Mouse (Mus musculus): ENCODE results near the gene Hnrnpl. TPM values are rescaled to one million over a fixed set of nuclear protein-coding genes. Genes with fewer than 3 reads are reported as not detected.

Gene Hnrnpl
- polyA plus RNA-seq, 1 experiment from 2014 or later: 336 TPM

DNA sequence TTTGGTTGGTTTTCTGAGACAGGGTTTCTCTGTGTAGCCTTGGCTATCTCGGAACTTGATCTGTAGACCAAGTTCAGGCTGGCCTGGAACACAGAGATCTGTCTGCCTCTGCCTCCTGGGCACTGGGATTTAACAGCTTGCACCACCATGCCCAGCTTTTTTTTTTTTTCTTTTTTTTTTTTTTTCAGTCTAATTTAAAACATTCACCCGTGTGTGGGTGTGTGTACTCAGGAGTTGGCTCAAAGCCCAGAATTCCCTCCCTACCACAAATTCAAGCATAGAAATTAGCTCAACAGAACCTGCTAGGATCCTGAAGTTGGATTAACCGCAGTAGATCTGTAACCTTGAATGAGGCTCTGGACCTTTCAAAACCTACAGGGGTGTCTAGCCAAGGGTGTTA is 19.0 kb downstream of the Hnrnpl start:
- Histone ChIP-seq H3K9me3 (peaks cover 6% of the 10 kb centered on the region; the same call in 1 of the 2 replicates), H3K36me3 (replicated peaks) (peaks cover 42% of the 10 kb centered on the region), H3K4me1 (peaks cover 17% of the 10 kb centered on the region), H3K27me3 (ENCODE audit: poor library complexity, severe bottlenecking) (no peaks in the 10 kb centered on the region), H3K4me3 (no peak overlapping the region), H3K27ac (no peak overlapping the region)
- 89% methylated on average over 3 of the region's 3 CpGs for WGBS
- DNase-seq (ENCODE audit: extremely low spot score, low spot score): no peak

DNA sequence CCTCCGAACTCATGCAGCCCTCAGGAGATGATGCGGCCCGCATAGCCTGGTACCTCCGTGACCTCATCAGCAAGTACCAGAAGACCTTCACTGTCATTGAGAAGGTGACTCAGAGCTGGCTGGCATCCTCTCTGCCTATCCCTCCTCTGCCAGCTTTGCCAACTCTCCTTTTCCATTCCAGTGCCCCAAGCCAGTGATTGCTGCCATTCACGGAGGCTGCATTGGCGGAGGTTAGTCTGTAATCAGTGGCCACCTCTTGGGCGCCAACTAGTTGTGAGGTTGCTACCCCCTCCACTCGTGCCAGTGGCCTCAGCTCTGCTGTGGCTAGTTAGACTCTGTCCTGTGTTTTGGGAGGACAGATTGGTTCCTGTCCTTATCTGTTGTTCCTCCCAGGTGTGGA is 21.5 kb downstream of the Hnrnpl start:
- H3K4me3 ChIP-seq: no peak overlapping the region
- peaks cover 31% of the 10 kb centered on the region for H3K36me3 ChIP-seq (replicated peaks)
- peaks cover 13% of the 10 kb centered on the region for H3K4me1 ChIP-seq
- 95% methylated on average over 8 of the region's 8 CpGs for WGBS
- H3K27ac ChIP-seq: no peak overlapping the region
- H3K9me3 ChIP-seq: peaks cover 6% of the 10 kb centered on the region; the same call in 1 of the 2 replicates
- no peaks in the 10 kb centered on the region for H3K27me3 ChIP-seq (ENCODE audit: poor library complexity, severe bottlenecking)
- no peak for DNase-seq (ENCODE audit: extremely low spot score, low spot score)

DNA sequence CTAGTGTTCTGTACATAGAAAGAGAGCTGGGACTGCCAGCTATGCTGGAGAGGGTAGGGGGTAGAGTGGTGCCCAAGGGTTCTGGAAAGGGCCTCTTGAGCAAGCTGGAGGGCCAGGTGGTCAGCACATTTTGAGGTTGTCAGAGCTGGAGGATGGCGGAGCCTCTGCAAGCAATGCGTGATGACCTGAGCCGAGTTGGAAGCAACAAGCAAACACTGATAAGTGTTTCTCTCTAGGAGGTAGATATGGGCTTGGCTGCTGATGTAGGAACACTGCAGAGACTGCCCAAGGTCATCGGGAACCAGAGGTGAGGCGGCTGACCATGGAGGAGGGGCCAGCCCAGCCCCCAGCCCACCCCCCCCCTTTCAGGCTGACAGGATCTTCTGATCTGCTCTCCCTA is 22.6 kb downstream of the Hnrnpl start:
- H3K9me3 ChIP-seq: peaks cover 6% of the 10 kb centered on the region; the same call in 1 of the 2 replicates
- DNase-seq (ENCODE audit: extremely low spot score, low spot score): no peak
- H3K36me3 ChIP-seq (replicated peaks): peaks cover 31% of the 10 kb centered on the region
- H3K4me1 ChIP-seq: peaks cover 5% of the 10 kb centered on the region
- no peak overlapping the region for H3K4me3 ChIP-seq
- H3K27ac ChIP-seq: no peak overlapping the region
- no peaks in the 10 kb centered on the region for H3K27me3 ChIP-seq (ENCODE audit: poor library complexity, severe bottlenecking)
- 90% methylated on average over 5 of the region's 5 CpGs for WGBS

DNA sequence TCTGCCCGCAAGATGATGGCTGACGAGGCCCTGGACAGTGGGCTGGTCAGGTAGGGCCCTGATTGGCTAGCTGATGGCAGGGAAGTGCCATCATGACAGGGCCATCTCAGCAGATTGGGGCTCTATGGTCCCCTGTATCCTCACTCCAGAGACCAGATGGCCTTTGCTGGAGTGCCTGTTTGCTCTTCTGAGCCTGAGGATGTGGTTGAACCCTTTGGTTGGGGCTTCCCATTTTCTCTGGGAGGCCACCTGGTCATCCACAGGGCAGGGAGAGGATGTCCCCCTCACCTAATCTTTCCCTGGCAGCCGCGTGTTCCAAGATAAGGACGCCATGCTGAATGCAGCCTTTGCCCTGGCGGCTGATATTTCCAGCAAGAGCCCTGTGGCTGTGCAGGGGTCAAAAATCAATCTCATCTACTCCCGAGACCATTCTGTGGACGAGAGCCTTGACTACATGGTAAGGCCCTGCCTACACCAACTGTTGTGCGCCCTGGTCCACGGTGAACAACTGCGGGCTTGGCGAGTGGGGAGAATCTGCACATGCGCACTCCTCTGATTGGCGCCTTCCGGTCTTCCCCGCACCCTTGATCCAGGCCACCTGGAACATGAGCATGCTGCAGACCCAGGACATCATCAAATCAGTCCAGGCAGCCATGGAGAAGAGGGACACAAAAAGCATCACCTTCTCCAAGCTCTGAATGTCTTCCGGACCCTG is 23.2 kb downstream of the Hnrnpl start:
- no peaks in the 10 kb centered on the region for H3K27me3 ChIP-seq (ENCODE audit: poor library complexity, severe bottlenecking)
- no peak overlapping the region for H3K4me3 ChIP-seq
- no peaks in the 10 kb centered on the region for H3K4me1 ChIP-seq
- H3K9me3 ChIP-seq: peaks cover 6% of the 10 kb centered on the region; the same call in 1 of the 2 replicates
- WGBS: 91% methylated on average over 17 of the region's 17 CpGs
- no peak for DNase-seq (ENCODE audit: extremely low spot score, low spot score)
- peaks cover 31% of the 10 kb centered on the region for H3K36me3 ChIP-seq (replicated peaks)
- H3K27ac ChIP-seq: no peak overlapping the region

DNA sequence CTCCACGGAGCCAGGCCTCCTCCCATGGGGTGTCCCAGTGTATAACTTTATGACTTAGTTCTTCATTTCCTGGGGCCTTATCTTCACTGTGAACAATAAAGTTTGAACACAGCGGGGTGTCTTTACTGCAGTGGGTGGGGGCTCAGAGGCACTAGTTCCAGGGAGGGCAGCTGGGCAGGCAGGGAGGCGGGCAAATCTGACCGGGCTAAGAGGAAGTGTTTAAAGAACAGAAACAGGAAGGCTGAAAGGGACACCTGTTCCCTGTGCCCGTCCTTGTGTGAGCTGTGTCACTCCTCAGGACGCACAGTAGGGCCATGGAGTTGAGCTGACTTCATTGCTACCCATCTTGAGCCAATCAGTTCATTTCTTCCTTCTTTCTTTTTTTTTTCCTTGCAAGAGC is 23.8 kb downstream of the Hnrnpl start:
- Histone ChIP-seq H3K4me1 (no peaks in the 10 kb centered on the region), H3K36me3 (replicated peaks) (peaks cover 31% of the 10 kb centered on the region), H3K9me3 (peaks cover 6% of the 10 kb centered on the region; the same call in 1 of the 2 replicates), H3K27me3 (ENCODE audit: poor library complexity, severe bottlenecking) (no peaks in the 10 kb centered on the region), H3K4me3 (no peak overlapping the region), H3K27ac (no peak overlapping the region)
- DNase-seq (ENCODE audit: extremely low spot score, low spot score): no peak
- WGBS: 88% methylated on average over 6 of the region's 6 CpGs

DNA sequence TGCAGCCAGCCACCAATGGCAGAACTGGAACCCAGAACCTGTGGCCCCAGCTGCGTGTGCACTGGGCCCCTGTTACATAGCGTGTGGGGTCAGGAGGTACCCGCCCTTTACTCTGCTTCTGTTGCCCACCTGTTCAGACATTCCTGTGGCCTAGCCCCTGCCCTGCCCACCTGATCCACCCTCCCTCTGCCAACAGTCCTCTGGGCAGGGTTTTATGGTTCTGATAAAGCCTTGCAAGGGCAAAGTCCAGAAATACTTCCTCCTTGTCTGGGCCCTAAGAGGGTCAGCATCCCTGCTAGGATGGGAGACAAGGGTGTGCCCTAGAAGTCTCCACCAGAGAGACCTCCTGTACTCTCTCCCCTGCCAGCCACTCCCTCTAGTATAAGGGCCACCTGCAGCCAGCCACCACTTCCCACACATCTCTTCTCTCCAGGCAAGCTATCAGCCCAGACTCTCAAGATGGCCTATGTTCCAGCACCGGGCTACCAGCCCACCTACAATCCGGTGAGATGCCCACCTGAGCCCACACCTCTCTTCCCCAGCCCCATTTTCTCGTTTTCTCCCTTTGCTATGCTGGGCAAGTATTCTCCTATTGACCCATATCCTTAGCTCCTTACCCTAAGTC is 25.5 kb downstream of the Hnrnpl start, which contains the start of gene Lgals4:
TSS of gene Lgals4 (plus strand) at position 132 of the 625 bp plus-strand sequence.
- H3K36me3 ChIP-seq (replicated peaks): peaks cover 31% of the 10 kb centered on the region
- WGBS: 85% methylated on average over 6 of the region's 6 CpGs
- no peak within 1 kb of the TSS for H3K27ac ChIP-seq
- no peaks in the 10 kb centered on the region for H3K4me1 ChIP-seq
- H3K4me3 ChIP-seq: no peak within 1 kb of the TSS
- H3K27me3 ChIP-seq (ENCODE audit: poor library complexity, severe bottlenecking): no peaks in the 10 kb centered on the region
- no peak for DNase-seq (ENCODE audit: extremely low spot score, low spot score)
- H3K9me3 ChIP-seq: peaks cover 6% of the 10 kb centered on the region; the same call in 1 of the 2 replicates

DNA sequence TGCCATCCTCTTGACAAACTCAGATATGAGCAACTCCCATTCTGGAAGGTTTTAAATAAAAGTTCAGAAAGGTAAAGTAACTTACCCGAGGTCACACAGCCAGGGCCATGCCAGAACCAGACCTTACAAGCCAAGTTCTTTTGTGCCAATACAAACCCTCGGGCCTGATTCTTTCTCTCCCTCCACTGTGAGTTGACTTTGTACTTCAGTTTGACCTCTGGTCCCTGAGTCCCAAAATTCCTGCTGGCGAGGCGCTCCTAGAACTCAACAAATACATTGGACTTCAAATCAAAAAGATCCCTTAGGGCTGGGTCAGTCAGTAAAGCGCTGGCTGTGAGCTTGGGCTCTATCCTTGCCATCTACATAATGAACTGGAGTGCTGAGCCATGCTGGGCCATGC is 28.6 kb downstream of the Hnrnpl start:
- WGBS: 85% methylated on average over 5 of the region's 5 CpGs
- Histone ChIP-seq H3K4me3 (no peak overlapping the region), H3K36me3 (replicated peaks) (peaks cover 4% of the 10 kb centered on the region), H3K27ac (no peak overlapping the region), H3K4me1 (no peaks in the 10 kb centered on the region), H3K9me3 (no peaks in the 10 kb centered on the region), H3K27me3 (ENCODE audit: poor library complexity, severe bottlenecking) (no peaks in the 10 kb centered on the region)
- DNase-seq (ENCODE audit: extremely low spot score, low spot score): no peak

DNA sequence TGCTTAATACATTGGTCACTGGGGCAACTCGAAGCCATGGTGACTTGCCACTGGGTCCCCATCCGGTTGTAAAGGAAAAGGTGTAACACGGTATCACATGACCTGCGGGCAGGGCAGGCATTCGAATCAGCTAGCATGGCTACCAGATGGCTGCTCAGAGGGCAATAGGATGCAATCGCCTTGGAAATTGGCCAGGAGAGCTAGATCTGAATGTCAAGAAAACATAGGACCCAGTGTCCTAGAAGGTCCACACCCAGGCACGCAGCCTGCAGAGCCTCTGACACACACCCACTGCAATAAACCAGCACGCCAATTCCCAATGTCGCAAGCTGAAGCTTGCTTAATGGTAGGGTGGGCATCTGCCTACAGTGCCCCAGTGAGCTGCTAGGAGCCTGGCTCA is 30.0 kb downstream of the Hnrnpl start:
- Histone ChIP-seq H3K4me3 (no peak overlapping the region), H3K4me1 (no peaks in the 10 kb centered on the region), H3K27me3 (ENCODE audit: poor library complexity, severe bottlenecking) (no peaks in the 10 kb centered on the region), H3K36me3 (replicated peaks) (no peaks in the 10 kb centered on the region), H3K27ac (no peak overlapping the region), H3K9me3 (no peaks in the 10 kb centered on the region)
- WGBS: 88% methylated on average over 9 of the region's 9 CpGs
- no peak for DNase-seq (ENCODE audit: extremely low spot score, low spot score)

DNA sequence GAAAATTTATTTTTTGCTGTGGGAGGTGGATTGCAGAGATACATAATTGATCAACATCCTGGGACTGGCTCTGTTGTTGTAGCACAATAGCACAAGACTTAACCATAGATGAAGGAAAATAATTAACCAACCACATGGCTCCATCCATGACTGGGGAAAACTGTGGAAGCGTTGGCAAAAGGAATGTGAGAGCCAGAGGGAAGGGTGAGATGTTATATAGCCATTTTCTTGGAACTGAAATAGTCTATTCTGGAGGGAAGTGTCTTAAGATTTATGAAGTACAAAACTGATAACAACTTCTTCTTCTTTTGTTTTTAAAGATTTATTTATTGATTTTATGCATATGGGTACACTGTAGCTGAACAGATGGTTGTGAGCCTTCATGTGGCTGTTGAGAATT is 38.9 kb downstream of the Hnrnpl start:
- WGBS: 89% methylated on average over 1 of the region's 1 CpGs

DNA sequence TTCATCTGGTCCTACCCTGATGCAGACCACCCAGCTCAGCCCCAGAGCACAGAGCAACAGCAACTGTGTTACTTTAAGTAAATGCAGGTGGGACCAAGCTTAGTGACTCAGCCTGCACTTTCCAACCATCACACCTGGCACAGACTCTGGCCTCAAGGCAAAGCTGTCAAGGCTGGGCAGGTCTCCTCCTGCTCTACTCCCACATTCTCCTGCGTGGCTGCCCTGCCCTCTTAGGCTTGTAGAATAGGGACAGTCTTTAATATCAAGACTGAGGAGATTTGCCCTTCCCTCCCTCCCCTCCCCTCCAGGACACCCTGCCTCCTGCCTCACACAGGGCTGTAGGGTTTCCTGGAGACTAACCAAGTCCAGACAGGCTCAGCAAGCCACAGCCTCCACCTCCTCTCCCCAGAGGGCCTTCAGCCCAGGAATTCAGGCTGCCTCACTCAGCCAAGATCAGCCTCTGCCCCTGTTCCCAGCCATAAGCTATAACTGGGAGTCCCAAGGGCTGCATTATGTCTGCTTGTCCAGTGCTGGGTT is 41.4 kb downstream of the Hnrnpl start:
- Histone ChIP-seq H3K36me3 (replicated peaks) (no peaks in the 10 kb centered on the region), H3K4me3 (no peak overlapping the region), H3K27me3 (ENCODE audit: poor library complexity, severe bottlenecking) (no peaks in the 10 kb centered on the region), H3K4me1 (peaks cover 5% of the 10 kb centered on the region; the same call in 1 of the 2 replicates), H3K27ac (no peak overlapping the region), H3K9me3 (peaks cover 9% of the 10 kb centered on the region)
- 44% methylated on average over 1 of the region's 1 CpGs for WGBS
- no peak for DNase-seq (ENCODE audit: extremely low spot score, low spot score)

More for the DNA sequence above, 38.9 kb downstream of the Hnrnpl start:
- Histone ChIP-seq H3K27me3 (ENCODE audit: poor library complexity, severe bottlenecking) (no peaks in the 10 kb centered on the region), H3K36me3 (replicated peaks) (no peaks in the 10 kb centered on the region), H3K27ac (no peak overlapping the region), H3K4me3 (no peak overlapping the region), H3K4me1 (peaks cover 5% of the 10 kb centered on the region; the same call in 1 of the 2 replicates), H3K9me3 (peaks cover 6% of the 10 kb centered on the region)
- DNase-seq (ENCODE audit: extremely low spot score, low spot score): no peak

DNA sequence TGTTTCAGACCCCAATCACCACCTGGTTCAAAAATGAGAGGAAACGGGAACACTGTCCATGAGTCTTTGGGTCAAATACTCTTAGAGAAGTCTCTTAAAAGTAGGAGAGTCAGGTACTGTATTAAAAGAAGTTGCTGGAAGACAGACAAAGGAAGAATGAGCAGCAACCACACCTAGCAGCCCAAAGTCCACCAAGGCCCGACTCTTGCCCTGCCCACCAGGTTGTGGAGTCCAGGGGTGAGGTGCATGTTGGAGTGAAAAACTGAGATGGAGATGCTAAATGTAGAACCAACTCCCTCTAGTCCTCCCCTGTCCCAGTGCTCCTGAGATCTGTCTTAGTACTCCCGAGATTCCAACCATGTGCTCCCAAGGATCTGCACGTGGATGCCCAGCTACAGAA is 42.3 kb downstream of the Hnrnpl start:
- Histone ChIP-seq H3K27ac (no peak overlapping the region), H3K36me3 (replicated peaks) (no peaks in the 10 kb centered on the region), H3K4me1 (peaks cover 5% of the 10 kb centered on the region; the same call in 1 of the 2 replicates), H3K27me3 (ENCODE audit: poor library complexity, severe bottlenecking) (no peaks in the 10 kb centered on the region), H3K9me3 (peaks cover 9% of the 10 kb centered on the region), H3K4me3 (no peak overlapping the region)
- no peak for DNase-seq (ENCODE audit: extremely low spot score, low spot score)
- 86% methylated on average over 4 of the region's 4 CpGs for WGBS

DNA sequence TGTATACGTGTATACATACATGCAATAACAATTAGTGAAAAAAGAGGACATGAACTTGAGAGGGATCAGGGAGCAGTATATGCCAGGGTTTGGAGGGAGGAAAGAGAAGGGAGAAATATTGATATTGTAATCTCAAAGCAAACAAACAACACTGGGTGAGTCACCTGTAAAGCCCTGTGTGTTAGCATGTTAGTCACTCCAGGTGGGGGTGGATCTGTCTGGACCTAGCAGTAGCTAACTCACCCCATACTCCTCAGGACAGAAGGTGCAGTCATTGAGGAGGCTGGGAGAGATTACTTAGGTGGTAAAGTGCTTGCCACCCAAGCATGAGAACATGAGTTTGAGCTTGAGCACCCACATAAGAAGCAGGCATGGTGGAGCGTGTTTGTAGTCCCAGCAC is 51.6 kb downstream of the Hnrnpl start:
- 97% methylated on average over 2 of the region's 2 CpGs for WGBS
- no peak for DNase-seq (ENCODE audit: extremely low spot score, low spot score)
- Histone ChIP-seq H3K4me3 (no peak overlapping the region), H3K27ac (no peak overlapping the region), H3K9me3 (peaks cover 13% of the 10 kb centered on the region; the same call in 1 of the 2 replicates), H3K27me3 (ENCODE audit: poor library complexity, severe bottlenecking) (0 out of 2 replicates have a peak, but pooled peaks cover 10% of the 10 kb centered on the region), H3K4me1 (peaks cover 17% of the 10 kb centered on the region), H3K36me3 (replicated peaks) (no peaks in the 10 kb centered on the region)

DNA sequence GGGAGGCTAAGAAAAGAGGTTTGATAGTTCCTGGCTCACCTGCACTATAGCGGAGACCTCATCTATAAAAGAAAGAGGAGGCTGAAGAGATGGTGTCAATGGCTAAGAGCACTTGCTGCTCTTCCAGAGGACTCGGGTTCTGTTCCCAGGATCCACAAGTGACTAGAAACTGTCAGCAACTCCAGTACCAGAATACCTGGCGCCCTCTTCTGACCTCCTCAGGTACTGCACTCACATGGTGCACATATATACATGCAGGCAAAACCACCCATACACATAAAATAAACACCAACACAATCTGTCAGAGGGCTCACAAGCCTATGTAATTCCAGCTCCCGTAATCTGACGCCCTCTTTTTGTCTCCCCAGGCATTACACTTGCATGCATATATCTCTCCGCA is 52.6 kb downstream of the Hnrnpl start:
- no peaks in the 10 kb centered on the region for H3K36me3 ChIP-seq (replicated peaks)
- H3K27me3 ChIP-seq (ENCODE audit: poor library complexity, severe bottlenecking): peaks cover 10% of the 10 kb centered on the region; the same call in 1 of the 2 replicates
- H3K4me1 ChIP-seq: peaks cover 22% of the 10 kb centered on the region
- peaks cover 13% of the 10 kb centered on the region; the same call in 1 of the 2 replicates for H3K9me3 ChIP-seq
- DNase-seq (ENCODE audit: extremely low spot score, low spot score): no peak
- no peak overlapping the region for H3K4me3 ChIP-seq
- WGBS: 84% methylated on average over 6 of the region's 6 CpGs
- H3K27ac ChIP-seq: no peak overlapping the region

Measured in forebrain, embryonic 10.5 days (tissue).